ENCODE assay signal across 9 mouse cellular contexts in the genomic region with DNA sequence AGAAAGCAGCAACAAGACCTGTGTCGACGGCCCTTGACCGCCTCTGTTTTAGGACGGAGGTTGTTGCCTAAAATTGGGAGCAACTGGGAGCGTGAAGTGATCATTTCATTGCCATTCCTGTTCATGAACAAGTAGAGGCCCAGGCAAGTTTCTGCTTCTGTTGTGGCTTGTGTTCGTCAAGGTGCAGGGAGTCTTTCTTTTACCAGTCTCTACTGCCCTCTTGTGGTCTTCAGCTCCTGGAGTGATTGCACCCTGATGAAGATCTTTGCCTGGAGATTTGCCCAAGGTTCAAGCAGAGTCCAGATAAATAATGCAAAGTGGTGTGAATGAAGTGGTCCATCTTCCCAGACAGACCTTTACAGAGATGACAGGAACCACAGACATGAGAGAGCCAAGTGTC.
DNase-seq lines count a peak whose midpoint lies in the region; ATAC-seq and TF ChIP-seq lines count a peak whose summit lies in the region.
"Had no signal": no experiment of that assay in that cellular context is flagged by ENCODE, and none has a peak within 500 bp of the region (broad histone marks: within the 10 kb centered on the region; RNA-seq: fewer than 3 reads in every experiment).

No protein-coding gene starts in this region.

- no peak overlapping the region for H3K4me2 ChIP-seq in embryonic facial prominence, embryonic 13.5 days
- no peak overlapping the region for H3K4me2 ChIP-seq in limb, embryonic 13.5 days (replicated peaks)
- H3K4me2 ChIP-seq: heart, embryonic 13.5 days had no signal

- H3K27me3 ChIP-seq in embryonic facial prominence, embryonic 13.5 days: peaks cover 14% of the 10 kb centered on the region
- H3K27me3 ChIP-seq in limb, embryonic 13.5 days: no peaks in the 10 kb centered on the region
- H3K27me3 ChIP-seq: heart, embryonic 13.5 days had no signal

- H3K36me3 ChIP-seq in embryonic facial prominence, embryonic 13.5 days: no peaks in the 10 kb centered on the region
- no peaks in the 10 kb centered on the region for H3K36me3 ChIP-seq in limb, embryonic 13.5 days
- H3K36me3 ChIP-seq: heart, embryonic 13.5 days had no signal

- H3K4me3 ChIP-seq in bone marrow macrophage, adult 2 months (ENCODE audit: insufficient read depth, low read length): no peak overlapping the region
- H3K4me3 ChIP-seq in embryonic facial prominence, embryonic 13.5 days: no peak overlapping the region
- H3K4me3 ChIP-seq in limb, embryonic 13.5 days: no peak overlapping the region
- H3K4me3 ChIP-seq: heart, embryonic 13.5 days had no signal

- TF ChIP-seq POLR2A in bone marrow macrophage, adult 2 months (IDR thresholded peaks at IDR 0.05; ENCODE audit: borderline replicate concordance, low read depth, low read length): no peak

- H3K4me1 ChIP-seq in bone marrow macrophage, adult 2 months (ENCODE audit: control insufficient read depth, insufficient read depth, low read length): no peaks in the 10 kb centered on the region
- H3K4me1 ChIP-seq in embryonic facial prominence, embryonic 13.5 days: peaks cover 14% of the 10 kb centered on the region
- H3K4me1 ChIP-seq in limb, embryonic 13.5 days: peaks cover 15% of the 10 kb centered on the region

- TF ChIP-seq CTCF in bone marrow macrophage, adult 2 months (IDR thresholded peaks at IDR 0.05; ENCODE audit: low read depth, low read length): peak; percentile 15; the same call in 1 of the 2 replicates

- 0 out of 2 replicates have a peak overlapping the region, but pooled peaks have one; percentile 32 for H3K9ac ChIP-seq in embryonic facial prominence, embryonic 13.5 days
- 0 out of 2 replicates have a peak overlapping the region, but pooled peaks have one; percentile 19 for H3K9ac ChIP-seq in limb, embryonic 13.5 days
- H3K9ac ChIP-seq: heart, embryonic 13.5 days had no signal

- no peaks in the 10 kb centered on the region for H3K9me3 ChIP-seq in embryonic facial prominence, embryonic 13.5 days
- no peaks in the 10 kb centered on the region for H3K9me3 ChIP-seq in limb, embryonic 13.5 days
- H3K9me3 ChIP-seq: heart, embryonic 13.5 days had no signal

- DNase-seq in spleen, postnatal 36 days (ENCODE audit: low spot score in 2 of 2): peak; percentile 14 to 18
- no peak for DNase-seq in spleen, postnatal 4 days (ENCODE audit: low spot score in 2 of 2)
- DNase-seq in hindlimb bud, embryonic 11.5 days (ENCODE audit: extremely low spot score, low read depth, low spot score): peak; percentile 64
- DNase-seq in right cerebral cortex, adult 18-20 months: peak; percentile 51

- H3K27ac ChIP-seq in bone marrow macrophage, adult 2 months (ENCODE audit: insufficient read depth, low read depth, low read length): no peak overlapping the region
- H3K27ac ChIP-seq in embryonic facial prominence, embryonic 13.5 days: no peak overlapping the region
- peak overlapping the region; percentile 58; the same call in 1 of the 2 replicates for H3K27ac ChIP-seq in limb, embryonic 13.5 days
- H3K27ac ChIP-seq: heart, embryonic 13.5 days had no signal

- WGBS in embryonic facial prominence, embryonic 13.5 days: 46% methylated on average over 6 of the region's 6 CpGs
- 42% methylated on average over 6 of the region's 6 CpGs for WGBS in limb, embryonic 13.5 days

- no peak for ATAC-seq in embryonic facial prominence, embryonic 13.5 days (ENCODE audit: insufficient number of reproducible peaks, insufficient read depth, low FRiP score, low TSS enrichment, low read depth)
- no peak for ATAC-seq in limb, embryonic 13.5 days (ENCODE audit: low FRiP score, low read depth)
- no peak for ATAC-seq in activated CD4-positive, CD25-positive, alpha-beta regulatory T cell, adult 4 months

Comparison
In these comparisons a context has a peak if more than half of its experiments do, and no peak if none do; other contexts are left out.
1. DNase-seq: peak in spleen, postnatal 36 days (2 of 2), hindlimb bud, embryonic 11.5 days (single experiment) and right cerebral cortex, adult 18-20 months (single experiment); none in spleen, postnatal 4 days (0 of 2).